Mouse (Mus musculus): ENCODE measurements at regions not wholly inside any gene's neighbourhood (a gene's known extent, or its start where the extent isn't known, plus 50 kb on each side); places are given as distances from the start of the nearest gene placed in this dataset.

DNA sequence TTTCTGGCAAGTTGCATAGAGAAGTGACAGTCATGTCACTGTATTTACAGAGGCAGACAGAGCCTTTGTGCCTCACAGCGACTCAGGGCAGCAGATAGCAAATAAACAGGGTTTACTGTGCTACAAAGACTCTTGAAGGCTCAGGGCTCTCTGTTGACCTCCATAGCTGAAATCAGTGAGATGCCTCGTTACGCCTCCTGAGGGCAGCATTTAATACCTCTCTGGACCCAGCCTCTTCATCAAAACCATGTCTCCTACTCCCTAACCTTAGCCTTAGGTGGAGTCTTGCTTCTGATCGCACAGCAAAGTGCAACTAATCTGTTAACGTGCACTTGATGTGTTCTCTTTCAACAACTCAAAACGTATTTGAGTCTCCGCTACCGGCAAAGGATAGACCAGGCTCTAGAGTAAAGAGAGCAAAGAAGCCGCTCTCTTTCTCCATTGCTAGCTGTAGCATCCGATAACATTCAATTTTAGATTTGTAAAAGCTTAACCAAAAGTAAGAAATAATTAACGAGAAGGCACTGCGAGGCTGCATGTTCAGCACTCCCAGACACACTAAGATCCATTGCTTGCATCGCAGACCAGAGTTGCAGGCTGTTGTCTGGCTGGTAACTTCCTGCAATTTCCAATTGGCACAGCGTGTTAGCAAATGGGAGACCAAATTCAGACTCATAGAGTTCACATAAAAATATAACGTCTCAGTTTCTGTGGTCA, 101.1 kb upstream of the Man2a1 start:
- ATAC-seq = no peak

DNA sequence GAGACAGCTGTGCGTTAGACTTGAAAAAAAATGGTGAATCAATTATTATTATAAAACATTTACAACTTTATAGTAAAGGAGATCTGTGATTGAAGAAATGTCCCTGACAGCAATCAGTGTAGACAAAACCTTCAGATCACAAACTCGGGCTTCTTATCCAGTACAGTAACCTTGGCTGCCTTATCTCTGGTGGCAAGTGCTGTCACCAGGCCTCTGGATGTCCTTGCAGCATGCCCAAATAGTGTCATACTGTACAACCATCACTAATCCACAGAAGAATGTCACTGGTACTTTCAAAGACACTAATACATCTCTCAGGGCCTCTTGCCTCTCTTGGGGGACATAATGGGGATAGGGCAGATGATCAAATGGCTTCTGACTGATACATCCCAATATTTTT, 98.2 kb upstream of the Man2a1 start:
- ATAC-seq = no peak

DNA sequence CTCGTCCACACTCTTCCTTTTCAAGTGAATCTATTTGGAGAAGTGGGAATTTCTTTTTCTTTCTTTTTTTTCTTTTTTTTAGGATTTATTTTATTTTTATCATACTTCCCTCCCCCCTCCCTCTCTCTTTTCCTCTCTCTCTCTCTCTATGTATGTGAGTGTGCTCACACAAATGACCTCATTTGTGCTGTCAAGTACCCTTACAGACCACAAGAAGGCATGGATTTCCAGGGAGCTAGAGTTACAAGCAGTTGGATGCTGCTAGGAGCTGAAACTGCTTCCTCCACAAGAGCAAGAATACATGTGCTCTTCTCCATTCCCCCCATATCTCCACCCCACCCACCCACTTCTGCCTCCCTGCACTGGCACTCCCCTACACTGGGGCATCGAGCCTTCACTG, 94.6 kb upstream of the Man2a1 start:
- no peak for ATAC-seq

GRCm38 (mm10) chr17:64511139-64511779, 89.3 kb upstream of the Man2a1 start:
- no peak for ATAC-seq

GRCm38 (mm10) chr17:64522213-64522612, 78.3 kb upstream of the Man2a1 start:
- ATAC-seq = peak; percentile 53

DNA sequence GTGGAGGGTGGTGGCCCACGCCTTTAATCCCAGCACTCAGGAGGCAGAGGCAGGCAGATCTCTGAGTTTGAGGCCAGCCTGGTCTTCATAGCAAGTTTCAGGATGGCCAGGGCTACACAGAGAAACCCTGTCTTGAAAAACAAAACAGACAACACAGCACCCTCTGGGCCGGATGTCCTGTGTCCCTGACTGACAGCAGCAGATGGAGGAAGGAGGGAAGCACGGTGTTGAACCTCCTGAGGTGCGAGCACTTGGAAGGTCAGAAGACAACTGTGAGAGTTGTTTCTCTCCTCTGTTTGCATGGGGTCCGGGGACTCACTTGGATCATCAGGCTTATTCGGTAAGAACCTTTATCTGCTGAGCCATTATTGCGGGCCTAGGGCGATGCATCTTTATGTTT, 76.6 kb upstream of the Man2a1 start:
- no peak for ATAC-seq

- no peak for ATAC-seq
These were observed 72.7 kb upstream of the Man2a1 start for GRCm38 (mm10) chr17:64527817-64528216.

DNA sequence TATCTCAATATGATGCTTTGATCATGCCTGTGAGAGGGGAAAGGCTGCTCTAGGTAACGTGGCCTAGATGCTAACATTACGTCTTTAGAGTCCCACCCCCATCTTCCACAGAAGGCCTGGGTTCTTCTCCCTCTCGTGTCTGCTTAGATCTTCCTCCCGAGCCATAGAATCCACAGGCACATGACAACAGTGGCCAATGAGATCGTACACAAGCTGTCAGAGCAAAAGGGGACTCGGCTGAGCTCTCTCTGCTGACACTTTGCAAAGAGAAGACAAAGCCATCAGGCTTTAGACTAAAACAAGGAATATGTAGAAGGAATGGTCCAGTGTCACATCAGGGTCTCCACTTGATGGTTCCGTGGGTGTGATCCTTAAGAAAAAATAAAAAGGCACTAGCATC, 72.1 kb upstream of the Man2a1 start:
- ATAC-seq = no peak

DNA sequence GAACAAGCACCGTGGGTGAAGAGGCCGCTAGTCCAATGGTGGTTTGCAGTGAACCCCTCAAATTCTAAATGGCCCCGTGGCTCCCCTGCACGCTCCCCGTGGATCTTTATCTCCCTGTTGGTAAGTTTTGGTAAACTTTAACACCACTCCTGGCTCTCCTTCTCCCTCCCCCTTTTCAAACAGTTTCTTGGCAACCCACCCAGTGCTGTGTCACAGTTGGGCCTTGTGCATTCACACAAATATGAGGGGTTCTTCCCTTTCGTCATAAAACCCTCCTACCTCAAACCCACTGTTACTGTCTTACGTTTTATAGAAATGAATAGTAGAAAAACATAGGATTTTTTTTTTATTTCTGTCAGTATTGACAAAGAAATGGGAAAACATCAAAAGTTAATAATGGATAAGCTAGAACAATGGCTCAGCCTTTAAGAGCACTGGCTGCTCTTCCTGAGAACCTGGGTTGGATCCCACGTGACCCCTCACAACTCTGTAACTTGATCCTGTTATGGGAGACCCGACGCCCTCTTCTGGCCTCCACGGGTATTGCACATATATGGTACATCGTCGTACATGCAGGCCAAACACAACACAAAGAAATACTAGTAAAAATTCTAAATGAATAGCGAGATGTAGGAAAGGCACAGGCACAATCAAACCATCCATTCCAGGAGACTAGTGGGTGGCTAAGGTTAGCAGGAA, 71.1 kb upstream of the Man2a1 start:
- no peak for ATAC-seq

GRCm38 (mm10) chr17:64531150-64531549, 69.4 kb upstream of the Man2a1 start:
- no peak for ATAC-seq

- no peak for ATAC-seq
These were observed 66.2 kb upstream of the Man2a1 start for GRCm38 (mm10) chr17:64534323-64534722.

GRCm38 (mm10) chr17:64538520-64538953, 62.0 kb upstream of the Man2a1 start:
- no peak for ATAC-seq

DNA sequence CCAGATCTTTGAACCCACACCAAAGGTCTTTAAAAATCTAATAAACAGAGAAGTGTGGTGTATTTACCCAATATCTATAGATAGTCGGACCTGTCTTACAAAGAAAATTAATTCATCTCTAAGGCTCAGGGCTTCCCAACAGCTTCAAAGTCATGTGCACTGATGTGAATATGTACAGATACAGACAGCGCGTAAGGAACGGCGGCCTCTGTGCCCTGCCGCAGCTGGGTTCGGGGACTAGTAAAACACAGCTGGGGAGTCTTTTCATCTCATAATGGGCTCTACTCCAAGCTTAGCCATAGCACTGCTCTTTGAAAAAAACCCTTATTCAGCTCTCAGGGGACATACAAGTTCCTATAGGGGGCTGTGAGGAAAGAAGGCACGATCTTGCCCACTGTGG, 60.1 kb upstream of the Man2a1 start:
- ATAC-seq = no peak

DNA sequence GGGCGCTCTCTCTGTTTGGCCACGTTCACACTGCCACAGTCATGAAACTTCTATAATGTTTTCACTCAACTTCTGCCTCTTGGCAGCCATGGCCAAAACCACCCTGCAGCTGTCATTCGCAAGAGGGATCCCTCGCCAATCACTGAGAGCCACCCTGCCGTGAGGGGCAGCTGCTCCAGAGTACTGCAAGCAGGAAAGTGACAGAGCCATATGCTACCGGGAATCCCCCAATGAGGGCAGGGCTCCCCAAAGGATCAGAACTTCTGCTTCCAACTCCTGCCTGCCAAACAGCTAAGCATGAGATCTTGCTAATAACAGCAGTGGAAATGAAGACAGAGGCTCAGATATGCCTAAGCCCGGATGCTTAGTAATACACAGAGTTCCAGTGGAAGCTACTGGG, 52.0 kb upstream of the Man2a1 start:
- no peak for ATAC-seq

GRCm38 (mm10) chr17:64550034-64550433, 50.5 kb upstream of the Man2a1 start:
- no peak for ATAC-seq
